Mouse (Mus musculus): Measurements from ENCODE around the gene Tsks. TPM values are rescaled to one million over a fixed set of nuclear protein-coding genes. Genes with fewer than 3 reads are reported as not detected.
A peak's percentile ranks its signal among the peaks of the same experiment; 100 is the strongest.

Gene Tsks
- polyA plus RNA-seq, 1 experiment from 2014 or later, result 0.14 TPM

DNA sequence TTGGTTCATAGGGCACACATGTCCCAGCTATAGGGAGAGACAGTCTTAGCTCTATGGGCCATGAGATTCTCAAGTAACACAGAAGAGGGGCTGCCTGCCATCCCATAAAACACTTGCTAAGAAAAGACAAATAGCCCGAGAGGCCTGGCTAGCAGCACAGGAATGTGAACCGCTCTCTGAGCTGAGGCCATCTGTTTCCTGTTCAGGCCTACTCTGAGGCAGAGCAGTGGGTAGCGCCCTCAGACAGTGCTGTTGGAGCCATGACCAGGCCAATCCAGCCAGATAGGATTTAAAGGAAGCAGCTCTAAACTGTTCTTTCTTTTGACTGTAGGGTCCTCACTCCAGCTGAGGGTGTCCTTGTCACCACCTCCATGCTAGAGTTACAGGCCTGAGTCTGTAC lies 61.5 kb downstream of the Tsks start:
- H3K36me3 ChIP-seq, result peaks cover 99% of the 10 kb centered on the region
- no peaks in the 10 kb centered on the region for H3K27me3 ChIP-seq
- peak overlapping the region; percentile 32 for H3K27ac ChIP-seq
- no peak overlapping the region for H3K4me3 ChIP-seq (replicated peaks)
- no peak overlapping the region for H3K9ac ChIP-seq
- no peaks in the 10 kb centered on the region for H3K9me3 ChIP-seq (replicated peaks)
- peaks cover 18% of the 10 kb centered on the region for H3K4me1 ChIP-seq
- WGBS, result 38% methylated on average over 3 of the region's 3 CpGs
- no peak for ATAC-seq (replicated peaks; ENCODE audit: low FRiP score)
- no peak overlapping the region for H3K4me2 ChIP-seq

- H3K4me1 ChIP-seq, result peaks cover 9% of the 10 kb centered on the region
- H3K27me3 ChIP-seq, result no peaks in the 10 kb centered on the region
- no peak overlapping the region for H3K9ac ChIP-seq
- no peak for ATAC-seq (replicated peaks; ENCODE audit: low FRiP score)
- WGBS, result 89% methylated on average over 6 of the region's 6 CpGs
- H3K27ac ChIP-seq, result no peak overlapping the region
- no peak overlapping the region for H3K4me3 ChIP-seq (replicated peaks)
- no peak overlapping the region for H3K4me2 ChIP-seq
- H3K9me3 ChIP-seq (replicated peaks), result no peaks in the 10 kb centered on the region
- H3K36me3 ChIP-seq, result peaks cover 100% of the 10 kb centered on the region
Measured at GRCm38 (mm10) chr7:45005321-45005992, 62.5 kb downstream of the Tsks start.

DNA sequence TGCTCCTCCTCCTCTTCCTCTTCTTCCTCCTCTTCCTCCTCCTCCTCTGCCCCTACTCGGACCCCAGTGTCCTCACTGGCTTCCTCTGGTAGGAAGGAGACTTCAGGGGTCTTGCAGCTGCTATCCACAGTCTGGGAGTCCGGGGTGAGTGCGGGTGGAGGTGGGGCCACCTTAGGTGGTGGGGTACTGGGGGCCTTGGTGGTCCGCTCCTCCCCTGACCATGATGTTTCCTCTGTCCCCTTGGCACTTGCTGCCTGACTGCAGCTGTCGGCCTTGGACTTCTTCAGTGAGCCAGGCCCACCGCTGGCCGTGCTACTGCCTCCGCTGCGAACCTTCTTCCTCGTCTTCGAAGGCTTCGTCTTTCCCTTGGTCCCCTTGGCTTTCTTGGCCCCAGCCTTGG lies 63.5 kb downstream of the Tsks start:
- no peaks in the 10 kb centered on the region for H3K27me3 ChIP-seq
- WGBS, result 96% methylated on average over 12 of the region's 12 CpGs
- no peaks in the 10 kb centered on the region for H3K9me3 ChIP-seq (replicated peaks)
- H3K4me3 ChIP-seq (replicated peaks), result no peak overlapping the region
- H3K4me2 ChIP-seq, result no peak overlapping the region
- ATAC-seq (replicated peaks; ENCODE audit: low FRiP score), result no peak
- H3K4me1 ChIP-seq, result 0 out of 2 replicates have a peak, but pooled peaks cover 4% of the 10 kb centered on the region
- H3K9ac ChIP-seq, result no peak overlapping the region
- H3K27ac ChIP-seq, result no peak overlapping the region
- peaks cover 99% of the 10 kb centered on the region for H3K36me3 ChIP-seq

DNA sequence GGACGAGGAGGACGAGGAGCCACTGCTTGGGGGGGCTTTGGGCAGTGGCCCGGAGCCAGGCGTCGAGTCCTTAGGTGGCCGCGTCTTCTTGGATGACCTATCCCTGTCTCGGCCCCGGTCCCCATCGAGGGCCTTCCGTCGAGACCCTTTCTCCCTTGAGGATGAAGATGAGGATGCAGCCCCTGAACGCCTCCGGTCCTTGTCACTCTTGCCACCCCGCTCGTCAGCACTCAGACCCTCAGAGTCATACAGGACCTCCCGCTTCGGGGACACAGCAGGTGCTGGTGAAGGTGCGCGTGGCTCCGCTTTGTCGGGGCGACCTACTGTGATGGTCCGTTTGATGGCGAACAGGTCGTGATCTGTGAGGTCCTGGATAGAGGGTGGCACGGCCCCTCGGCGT lies 64.1 kb downstream of the Tsks start:
- 0 out of 2 replicates have a peak, but pooled peaks cover 4% of the 10 kb centered on the region for H3K4me1 ChIP-seq
- H3K4me2 ChIP-seq, result no peak overlapping the region
- no peaks in the 10 kb centered on the region for H3K27me3 ChIP-seq
- H3K9me3 ChIP-seq (replicated peaks), result no peaks in the 10 kb centered on the region
- peaks cover 99% of the 10 kb centered on the region for H3K36me3 ChIP-seq
- no peak overlapping the region for H3K4me3 ChIP-seq (replicated peaks)
- ATAC-seq (replicated peaks; ENCODE audit: low FRiP score), result no peak
- no peak overlapping the region for H3K9ac ChIP-seq
- WGBS, result 94% methylated on average over 29 of the region's 29 CpGs
- no peak overlapping the region for H3K27ac ChIP-seq

Other genes with a start within 250 kb of the Tsks start
- gene Izumo2, start 234.5 kb upstream of the Tsks start, polyA plus RNA-seq (2015; fragmentation: Nextera tagmentation; extraction: Ambion mirVana), result not detected in 2 replicates
- 42.7 and 47.8 TPM in 2 replicates for gene Vrk3, start 194.8 kb upstream of the Tsks start, polyA plus RNA-seq (2015; fragmentation: Nextera tagmentation; extraction: Ambion mirVana)
- gene Zfp473, start 192.2 kb upstream of the Tsks start, polyA plus RNA-seq (2015; fragmentation: Nextera tagmentation; extraction: Ambion mirVana), result 2.1 and 2.7 TPM in 2 replicates
- gene Nup62, start 127.1 kb upstream of the Tsks start, polyA plus RNA-seq (2015; fragmentation: Nextera tagmentation; extraction: Ambion mirVana), result 93.5 and 100 TPM in 2 replicates
- gene Il4i1, start 126.8 kb upstream of the Tsks start, polyA plus RNA-seq (2015; fragmentation: Nextera tagmentation; extraction: Ambion mirVana), result 1.1 and 1.7 TPM in 2 replicates
- gene Atf5, start 126.5 kb upstream of the Tsks start, polyA plus RNA-seq (2015; fragmentation: Nextera tagmentation; extraction: Ambion mirVana), result 4.2 and 4.3 TPM in 2 replicates
- gene Akt1s1, start 94.2 kb upstream of the Tsks start, polyA plus RNA-seq (2015; fragmentation: Nextera tagmentation; extraction: Ambion mirVana), result 108 and 118 TPM in 2 replicates
- gene Tbc1d17, start 94.1 kb upstream of the Tsks start, polyA plus RNA-seq (2015; fragmentation: Nextera tagmentation; extraction: Ambion mirVana), result 76.8 and 81.0 TPM in 2 replicates
- 31.1 and 33.6 TPM in 2 replicates for gene Pnkp, start 86.1 kb upstream of the Tsks start, polyA plus RNA-seq (2015; fragmentation: Nextera tagmentation; extraction: Ambion mirVana)
- 411 and 437 TPM in 2 replicates for gene Ptov1, start 73.4 kb upstream of the Tsks start, polyA plus RNA-seq (2015; fragmentation: Nextera tagmentation; extraction: Ambion mirVana)
- gene Med25, start 50.5 kb upstream of the Tsks start, polyA plus RNA-seq (2015; fragmentation: Nextera tagmentation; extraction: Ambion mirVana), result 103 and 126 TPM in 2 replicates
- 22.3 and 24.0 TPM in 2 replicates for gene Fuz, start 47.1 kb upstream of the Tsks start, polyA plus RNA-seq (2015; fragmentation: Nextera tagmentation; extraction: Ambion mirVana)
- gene Ap2a1, start 13.7 kb upstream of the Tsks start, polyA plus RNA-seq (2015; fragmentation: Nextera tagmentation; extraction: Ambion mirVana), result 74.2 and 79.1 TPM in 2 replicates
- 19.2 and 25.1 TPM in 2 replicates for gene Cpt1c, start 31.6 kb downstream of the Tsks start, polyA plus RNA-seq (2015; fragmentation: Nextera tagmentation; extraction: Ambion mirVana)
- gene Prmt1, start 43.4 kb downstream of the Tsks start, polyA plus RNA-seq (2015; fragmentation: Nextera tagmentation; extraction: Ambion mirVana), result 704 and 710 TPM in 2 replicates
- gene Irf3, start 54.4 kb downstream of the Tsks start, polyA plus RNA-seq (2015; fragmentation: Nextera tagmentation; extraction: Ambion mirVana), result 86.4 and 90.4 TPM in 2 replicates
- gene Bcl2l12, start 55.5 kb downstream of the Tsks start, polyA plus RNA-seq (2015; fragmentation: Nextera tagmentation; extraction: Ambion mirVana), result 60.7 and 66.5 TPM in 2 replicates
- gene Scaf1, start 73.2 kb downstream of the Tsks start, polyA plus RNA-seq (2015; fragmentation: Nextera tagmentation; extraction: Ambion mirVana), result 35.5 and 40.1 TPM in 2 replicates
- gene Rras, start 74.8 kb downstream of the Tsks start, polyA plus RNA-seq (2015; fragmentation: Nextera tagmentation; extraction: Ambion mirVana), result 32.6 and 43.2 TPM in 2 replicates
- gene Prr12, start 109.7 kb downstream of the Tsks start, polyA plus RNA-seq (2015; fragmentation: Nextera tagmentation; extraction: Ambion mirVana), result 10.3 and 11.3 TPM in 2 replicates
- gene Nosip, start 119.2 kb downstream of the Tsks start, polyA plus RNA-seq (2015; fragmentation: Nextera tagmentation; extraction: Ambion mirVana), result 71.5 and 79.5 TPM in 2 replicates
- 33.7 and 36.2 TPM in 2 replicates for gene Prrg2, start 119.5 kb downstream of the Tsks start, polyA plus RNA-seq (2015; fragmentation: Nextera tagmentation; extraction: Ambion mirVana)
- 322 and 362 TPM in 2 replicates for gene Rcn3, start 149.0 kb downstream of the Tsks start, polyA plus RNA-seq (2015; fragmentation: Nextera tagmentation; extraction: Ambion mirVana)
- gene Fcgrt, start 160.6 kb downstream of the Tsks start, polyA plus RNA-seq (2015; fragmentation: Nextera tagmentation; extraction: Ambion mirVana), result 78.0 and 93.5 TPM in 2 replicates
- gene Rps11, start 181.2 kb downstream of the Tsks start, polyA plus RNA-seq (2015; fragmentation: Nextera tagmentation; extraction: Ambion mirVana), result 1,536 and 1,655 TPM in 2 replicates
- 1,248 and 1,360 TPM in 2 replicates for gene Rpl13a, start 185.6 kb downstream of the Tsks start, polyA plus RNA-seq (2015; fragmentation: Nextera tagmentation; extraction: Ambion mirVana)
- 0.44 TPM in 1 of 2 replicates, not detected in the other for gene Gm45713, start 193.0 kb downstream of the Tsks start, polyA plus RNA-seq (2015; fragmentation: Nextera tagmentation; extraction: Ambion mirVana)
- gene Flt3l, start 193.2 kb downstream of the Tsks start, polyA plus RNA-seq (2015; fragmentation: Nextera tagmentation; extraction: Ambion mirVana), result 1.9 and 7.5 TPM in 2 replicates
- gene Pih1d1, start 211.1 kb downstream of the Tsks start, polyA plus RNA-seq (2015; fragmentation: Nextera tagmentation; extraction: Ambion mirVana), result 107 and 108 TPM in 2 replicates
- gene Aldh16a1, start 211.4 kb downstream of the Tsks start, polyA plus RNA-seq (2015; fragmentation: Nextera tagmentation; extraction: Ambion mirVana), result 69.3 and 69.9 TPM in 2 replicates
- 0.14 and 0.30 TPM in 2 replicates for gene Slc17a7, start 220.7 kb downstream of the Tsks start, polyA plus RNA-seq (2015; fragmentation: Nextera tagmentation; extraction: Ambion mirVana)
- not detected in 2 replicates for gene Gfy, start 236.4 kb downstream of the Tsks start, polyA plus RNA-seq (2015; fragmentation: Nextera tagmentation; extraction: Ambion mirVana)
- not detected in 2 replicates for gene Pth2, start 237.8 kb downstream of the Tsks start, polyA plus RNA-seq (2015; fragmentation: Nextera tagmentation; extraction: Ambion mirVana)

Data from kidney, embryonic 15.5 days (tissue).